Mouse (Mus musculus): ENCODE results near the gene Rnf207. TPM values are rescaled to one million over a fixed set of nuclear protein-coding genes. Genes with fewer than 3 reads are reported as not detected.

Rnf207 gene
- total and polyA plus RNA-seq, 3 experiments, result 0.51 TPM; not detected in 2

GRCm38 (mm10) chr4:152278986-152279385 is 39.8 kb downstream of the Rnf207 start:
- H3K4me3 ChIP-seq (replicated peaks in 1 of 3; ENCODE audit: low read depth in 2 of 3, low read length in 2 of 3, poor library complexity in 1 of 3), result no peak overlapping the region
- dilution Hi-C loops (cut with MboI; ENCODE audit: extremely low pct_ligation_motif_present, extremely low pct_unique_long_range_greater_than_20kb, low sequenced_read_pairs), result no loop called here
- H3K4me2 ChIP-seq (ENCODE audit: insufficient read depth, low read depth, poor library complexity, severe bottlenecking), result no peak overlapping the region
- TF ChIP-seq KAT2A (IDR thresholded peaks at IDR 0.05; ENCODE audit: insufficient replicate concordance, low read length) (no peak), MAZ (IDR thresholded peaks at IDR 0.05; ENCODE audit: low read depth, low read length) (no peak), JUND (conservative IDR thresholded peaks at IDR 0.05; ENCODE audit: low read depth, low read length) (no peak), ETS1 (conservative IDR thresholded peaks at IDR 0.05; ENCODE audit: low read depth, low read length) (no peak), ZKSCAN1 (IDR thresholded peaks at IDR 0.05; ENCODE audit: borderline replicate concordance, low read depth, low read length) (no peak), ZMIZ1 (IDR thresholded peaks at IDR 0.05; ENCODE audit: low read depth, low read length) (no peak), SIN3A (IDR thresholded peaks at IDR 0.05; ENCODE audit: low read length) (no peak), IRF4 (IDR thresholded peaks at IDR 0.05; ENCODE audit: low read depth, low read length) (no peak), PAX5 (IDR thresholded peaks at IDR 0.05; ENCODE audit: low read length) (no peak), NRF1 (IDR thresholded peaks at IDR 0.05; ENCODE audit: low read depth, low read length) (no peak), RCOR1 (conservative IDR thresholded peaks at IDR 0.05; ENCODE audit: low read depth, low read length) (no peak), SMC3 (IDR thresholded peaks at IDR 0.05; ENCODE audit: low read depth, low read length) (no peak), CTCF (conservative IDR thresholded peaks at IDR 0.05 in 1 of 2, IDR thresholded peaks at IDR 0.05 in 1 of 2; ENCODE audit: low read depth in 2 of 2, low read length in 2 of 2) (no peak)
- in situ Hi-C loops (cut with MboI; ENCODE audit: low pct_ligation_motif_present, low pct_unique_long_range_greater_than_20kb, low sequenced_read_pairs), result loop anchor here (25.0 kb wide), 1 partner anchor 1833 kb away; no protein-coding TSS in a partner anchor
- peaks cover 5% of the 10 kb centered on the region for H3K9me3 ChIP-seq (replicated peaks; ENCODE audit: low read length)
- DNase-seq (ENCODE audit: extremely low read depth), result no peak
- H3K36me3 ChIP-seq (replicated peaks in 1 of 2; ENCODE audit: control insufficient read depth in 1 of 2, insufficient read depth in 1 of 2, low read length in 1 of 2), result peaks cover 0 to 16% of the 10 kb centered on the region in 2 experiments
- H3K4me1 ChIP-seq (ENCODE audit: control insufficient read depth in 1 of 2, insufficient read depth in 2 of 2), result peaks cover 9 to 15% of the 10 kb centered on the region in 2 experiments
- peaks cover 20% of the 10 kb centered on the region for H3K27me3 ChIP-seq (replicated peaks)
- H3K9ac ChIP-seq (ENCODE audit: insufficient read depth, low read depth), result no peak overlapping the region
- H3K27ac ChIP-seq (ENCODE audit: insufficient read depth, low read depth), result no peak overlapping the region
- no peaks in the 10 kb centered on the region for H3K79me2 ChIP-seq (replicated peaks; ENCODE audit: control insufficient read depth, extremely low read depth, insufficient read depth, poor library complexity, severe bottlenecking)

DNA sequence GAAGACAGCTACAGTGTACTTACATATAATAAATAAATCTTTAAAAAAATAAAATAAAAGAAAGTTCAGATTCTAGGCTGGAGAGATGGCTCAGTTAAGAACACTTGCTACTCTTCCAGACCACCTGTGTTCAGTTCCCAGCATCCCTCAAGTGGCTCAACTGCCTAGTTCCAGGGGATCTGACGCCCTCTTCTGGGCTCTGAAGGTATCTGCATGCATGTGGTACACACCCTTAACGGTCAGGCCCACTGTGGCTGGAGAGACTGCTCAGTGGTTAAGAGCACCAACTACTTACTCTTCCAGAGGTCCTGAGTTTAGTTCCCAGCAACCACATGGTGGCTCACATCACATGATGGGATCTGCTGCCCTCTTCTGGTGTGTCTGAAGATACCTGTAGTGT is 40.9 kb downstream of the Rnf207 start:
- no peak for DNase-seq (ENCODE audit: extremely low read depth)
- Histone ChIP-seq H3K27me3 (replicated peaks) (peaks cover 11% of the 10 kb centered on the region), H3K4me3 (replicated peaks in 1 of 3; ENCODE audit: low read depth in 2 of 3, low read length in 2 of 3, poor library complexity in 1 of 3) (no peak overlapping the region), H3K79me2 (replicated peaks; ENCODE audit: control insufficient read depth, extremely low read depth, insufficient read depth, poor library complexity, severe bottlenecking) (no peaks in the 10 kb centered on the region), H3K4me2 (ENCODE audit: insufficient read depth, low read depth, poor library complexity, severe bottlenecking) (no peak overlapping the region), H3K9me3 (replicated peaks; ENCODE audit: low read length) (peaks cover 2% of the 10 kb centered on the region), H3K36me3 (replicated peaks in 1 of 2; ENCODE audit: control insufficient read depth in 1 of 2, insufficient read depth in 1 of 2, low read length in 1 of 2) (peaks cover 0 to 16% of the 10 kb centered on the region in 2 experiments), H3K27ac (ENCODE audit: insufficient read depth, low read depth) (no peak overlapping the region), H3K4me1 (ENCODE audit: control insufficient read depth in 1 of 2, insufficient read depth in 2 of 2) (peaks cover 11 to 18% of the 10 kb centered on the region in 2 experiments), H3K9ac (ENCODE audit: insufficient read depth, low read depth) (no peak overlapping the region)
- in situ Hi-C loops (cut with MboI; ENCODE audit: low pct_ligation_motif_present, low pct_unique_long_range_greater_than_20kb, low sequenced_read_pairs), result loop anchor here (25.0 kb wide), 1 partner anchor 1834 kb away; no protein-coding TSS in a partner anchor
- dilution Hi-C loops (cut with MboI; ENCODE audit: extremely low pct_ligation_motif_present, extremely low pct_unique_long_range_greater_than_20kb, low sequenced_read_pairs), result no loop called here
- TF ChIP-seq CTCF (conservative IDR thresholded peaks at IDR 0.05 in 1 of 2, IDR thresholded peaks at IDR 0.05 in 1 of 2; ENCODE audit: low read depth in 2 of 2, low read length in 2 of 2) (peak in 1 of 2 experiments; percentile 35; a peak in 2 of 4 replicates), E2F4 (IDR thresholded peaks at IDR 0.05; ENCODE audit: insufficient replicate concordance, low read depth, low read length) (no peak)
